Mouse (Mus musculus): Measurements from ENCODE around the gene Capn13. TPM values are rescaled to one million over a fixed set of nuclear protein-coding genes. Genes with fewer than 3 reads are reported as not detected.

Capn13 gene
- total RNA-seq, 1 experiment = not detected

DNA sequence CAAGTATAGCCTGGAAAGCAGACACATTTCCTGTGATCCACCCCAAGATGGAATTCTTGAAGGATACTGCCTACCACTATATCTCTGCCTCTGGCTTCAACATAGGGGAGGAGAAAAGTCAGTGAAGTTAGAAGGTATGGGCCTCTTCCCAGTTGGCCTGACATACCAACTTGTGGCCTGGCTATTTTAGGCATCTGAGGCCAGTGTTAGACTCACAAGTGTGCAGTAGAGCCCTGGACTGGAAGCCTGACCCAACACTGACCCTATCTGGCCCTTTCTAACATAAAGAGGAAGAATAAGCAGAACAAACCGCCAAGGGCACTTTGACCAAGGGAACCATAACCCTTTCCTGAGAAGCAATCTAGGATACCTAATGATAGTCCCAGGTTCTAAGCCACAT is 7.3 kb downstream of the Capn13 start:
- H3K27ac ChIP-seq (ENCODE audit: insufficient read depth, low read depth, low read length, poor library complexity, severe bottlenecking) = no peak overlapping the region
- H3K9ac ChIP-seq (ENCODE audit: insufficient read depth, low read depth, low read length, poor library complexity, severe bottlenecking) = no peak overlapping the region
- no peaks in the 10 kb centered on the region for H3K4me1 ChIP-seq (ENCODE audit: control insufficient read depth in 2 of 2, insufficient read depth in 2 of 2, low read length in 2 of 2, poor library complexity in 1 of 2)
- in situ Hi-C loops (cut with MboI; ENCODE audit: low sequenced_read_pairs in 2 of 2, unreplicated experiment in 2 of 2) = no loop called here
- H3K36me3 ChIP-seq (ENCODE audit: control insufficient read depth, insufficient read depth, low read length, poor library complexity, severe bottlenecking) = no peaks in the 10 kb centered on the region
- no peaks in the 10 kb centered on the region for H3K9me3 ChIP-seq (ENCODE audit: control insufficient read depth, insufficient read depth, low read depth, low read length)
- TF ChIP-seq ZC3H11A (IDR thresholded peaks at IDR 0.05; ENCODE audit: borderline replicate concordance, low read depth, low read length) = no peak
- no peak for TF ChIP-seq CHD2 (IDR thresholded peaks at IDR 0.05; ENCODE audit: low read depth, low read length)
- no peak for TF ChIP-seq ZNF384 (IDR thresholded peaks at IDR 0.05; ENCODE audit: low read depth, low read length)
- no peak for TF ChIP-seq HCFC1 (IDR thresholded peaks at IDR 0.05; ENCODE audit: borderline replicate concordance, insufficient read depth, low read length)
- TF ChIP-seq MAFK (IDR thresholded peaks at IDR 0.05; ENCODE audit: insufficient read depth, low read depth, low read length) = no peak
- DNase-seq (ENCODE audit: low read depth, low spot score) = no peak
- H3K4me3 ChIP-seq (ENCODE audit: insufficient read depth in 1 of 2, low read depth in 1 of 2, low read length in 2 of 2, poor library complexity in 1 of 2, severe bottlenecking in 1 of 2) = no peak overlapping the region

DNA sequence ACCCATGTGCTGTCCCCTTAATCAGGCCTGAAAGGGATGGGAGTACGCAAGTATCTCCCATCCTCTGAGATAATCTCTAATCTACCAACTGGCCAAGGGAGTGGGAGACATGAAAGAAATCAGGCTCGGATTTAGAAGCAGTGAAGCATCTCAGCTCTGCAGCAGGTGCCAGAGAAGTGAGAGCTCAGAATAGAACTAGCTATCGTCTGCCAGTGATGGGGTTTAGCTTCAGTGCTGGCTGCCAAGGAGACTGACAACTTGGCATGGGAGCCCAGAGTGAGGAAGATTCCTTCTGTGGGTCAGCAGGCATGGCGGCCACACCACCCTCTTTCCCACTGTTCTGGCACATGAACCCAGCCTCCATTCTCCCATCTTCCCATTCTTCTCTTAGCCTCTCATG is 8.9 kb downstream of the Capn13 start:
- in situ Hi-C loops (cut with MboI; ENCODE audit: low sequenced_read_pairs in 2 of 2, unreplicated experiment in 2 of 2) = no loop called here
- no peak for DNase-seq (ENCODE audit: low read depth, low spot score)
- no peak overlapping the region for H3K27ac ChIP-seq (ENCODE audit: insufficient read depth, low read depth, low read length, poor library complexity, severe bottlenecking)

DNA sequence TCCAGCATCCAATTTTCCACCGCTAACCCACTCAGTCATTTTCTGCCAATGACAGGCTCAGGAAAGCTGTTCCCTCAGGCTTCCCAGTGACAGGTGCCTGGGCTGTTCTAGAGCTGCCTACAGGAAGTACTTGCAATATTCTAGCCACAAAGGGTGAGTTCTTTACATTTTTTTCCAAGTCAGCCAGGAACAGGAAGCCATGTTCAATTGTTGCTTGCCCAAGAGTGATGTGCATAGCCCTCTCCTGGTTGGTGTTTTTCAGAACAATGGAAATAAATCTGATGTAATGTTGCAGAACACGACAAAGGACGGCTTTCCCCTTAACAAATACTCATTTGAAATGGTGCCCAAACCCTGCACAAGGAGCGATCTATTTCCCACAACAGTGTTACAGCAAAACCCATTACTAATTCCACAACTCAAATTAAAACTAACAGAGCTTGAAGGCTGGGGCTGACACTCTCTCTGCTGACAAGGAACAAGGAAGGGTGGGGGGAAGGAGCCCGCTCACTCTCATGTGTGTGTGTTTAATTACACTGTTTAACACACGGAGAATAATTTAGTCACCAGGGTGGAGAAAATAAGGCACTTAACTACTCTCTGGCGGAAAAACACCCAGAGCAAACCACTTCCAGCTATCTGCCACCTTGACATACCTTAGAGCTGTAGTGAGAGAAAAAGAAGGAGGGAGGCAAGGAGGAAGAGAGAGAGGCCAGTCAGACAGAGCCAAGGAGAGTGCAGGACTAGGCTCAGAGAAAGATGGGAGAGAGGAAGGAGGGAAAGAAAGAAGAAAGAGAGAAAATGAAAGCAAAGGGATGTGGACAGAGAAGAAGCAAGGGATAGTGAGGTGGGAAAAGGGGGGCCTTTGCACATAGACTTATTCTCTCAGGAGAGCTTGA is 10.2 kb downstream of the Capn13 start:
- no peaks in the 10 kb centered on the region for H3K4me1 ChIP-seq (ENCODE audit: control insufficient read depth in 2 of 2, insufficient read depth in 2 of 2, low read length in 2 of 2, poor library complexity in 1 of 2)
- no peak for DNase-seq (ENCODE audit: low read depth, low spot score)
- H3K27ac ChIP-seq (ENCODE audit: insufficient read depth, low read depth, low read length, poor library complexity, severe bottlenecking) = no peak overlapping the region
- no peaks in the 10 kb centered on the region for H3K9me3 ChIP-seq (ENCODE audit: control insufficient read depth, insufficient read depth, low read depth, low read length)
- TF ChIP-seq ZNF384 (IDR thresholded peaks at IDR 0.05; ENCODE audit: low read depth, low read length) = no peak
- no peak for TF ChIP-seq HCFC1 (IDR thresholded peaks at IDR 0.05; ENCODE audit: borderline replicate concordance, insufficient read depth, low read length)
- TF ChIP-seq MAFK (IDR thresholded peaks at IDR 0.05; ENCODE audit: insufficient read depth, low read depth, low read length) = no peak
- no peak for TF ChIP-seq ZC3H11A (IDR thresholded peaks at IDR 0.05; ENCODE audit: borderline replicate concordance, low read depth, low read length)
- TF ChIP-seq CHD2 (IDR thresholded peaks at IDR 0.05; ENCODE audit: low read depth, low read length) = no peak
- in situ Hi-C loops (cut with MboI; ENCODE audit: low sequenced_read_pairs in 2 of 2, unreplicated experiment in 2 of 2) = no loop called here
- no peaks in the 10 kb centered on the region for H3K36me3 ChIP-seq (ENCODE audit: control insufficient read depth, insufficient read depth, low read length, poor library complexity, severe bottlenecking)
- no peak overlapping the region for H3K9ac ChIP-seq (ENCODE audit: insufficient read depth, low read depth, low read length, poor library complexity, severe bottlenecking)
- H3K4me3 ChIP-seq (ENCODE audit: insufficient read depth in 1 of 2, low read depth in 1 of 2, low read length in 2 of 2, poor library complexity in 1 of 2, severe bottlenecking in 1 of 2) = no peak overlapping the region

More for the DNA sequence above, 8.9 kb downstream of the Capn13 start:
- Histone ChIP-seq H3K9me3 (ENCODE audit: control insufficient read depth, insufficient read depth, low read depth, low read length) (no peaks in the 10 kb centered on the region), H3K9ac (ENCODE audit: insufficient read depth, low read depth, low read length, poor library complexity, severe bottlenecking) (no peak overlapping the region), H3K4me1 (ENCODE audit: control insufficient read depth in 2 of 2, insufficient read depth in 2 of 2, low read length in 2 of 2, poor library complexity in 1 of 2) (no peaks in the 10 kb centered on the region), H3K4me3 (ENCODE audit: insufficient read depth in 1 of 2, low read depth in 1 of 2, low read length in 2 of 2, poor library complexity in 1 of 2, severe bottlenecking in 1 of 2) (no peak overlapping the region), H3K36me3 (ENCODE audit: control insufficient read depth, insufficient read depth, low read length, poor library complexity, severe bottlenecking) (no peaks in the 10 kb centered on the region)
- TF ChIP-seq MAFK (IDR thresholded peaks at IDR 0.05; ENCODE audit: insufficient read depth, low read depth, low read length) (no peak), ZC3H11A (IDR thresholded peaks at IDR 0.05; ENCODE audit: borderline replicate concordance, low read depth, low read length) (no peak), CHD2 (IDR thresholded peaks at IDR 0.05; ENCODE audit: low read depth, low read length) (no peak), ZNF384 (IDR thresholded peaks at IDR 0.05; ENCODE audit: low read depth, low read length) (no peak), HCFC1 (IDR thresholded peaks at IDR 0.05; ENCODE audit: borderline replicate concordance, insufficient read depth, low read length) (no peak)

DNA sequence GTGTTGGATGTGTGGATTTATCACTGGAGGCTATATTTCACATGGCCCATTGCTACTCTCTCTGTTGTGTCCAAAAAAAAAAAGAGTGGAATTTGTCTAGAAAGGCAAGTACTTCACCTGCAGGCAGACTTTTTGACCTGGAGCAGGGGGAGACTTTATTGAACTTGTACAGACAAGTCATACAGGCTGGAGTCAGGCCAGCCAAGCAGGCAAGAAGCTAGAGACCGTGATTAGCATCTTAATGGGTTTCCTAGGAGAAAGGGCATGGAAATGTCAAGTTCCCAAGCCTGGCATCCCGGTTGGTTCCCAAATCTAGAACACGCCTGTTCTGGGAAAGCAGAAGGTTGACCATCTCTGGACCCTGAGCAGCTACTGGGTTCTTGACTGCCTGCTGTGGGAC is 11.3 kb downstream of the Capn13 start:
- H3K27ac ChIP-seq (ENCODE audit: insufficient read depth, low read depth, low read length, poor library complexity, severe bottlenecking) = no peak overlapping the region
- DNase-seq (ENCODE audit: low read depth, low spot score) = no peak
- H3K4me3 ChIP-seq (ENCODE audit: insufficient read depth in 1 of 2, low read depth in 1 of 2, low read length in 2 of 2, poor library complexity in 1 of 2, severe bottlenecking in 1 of 2) = no peak overlapping the region
- no peaks in the 10 kb centered on the region for H3K36me3 ChIP-seq (ENCODE audit: control insufficient read depth, insufficient read depth, low read length, poor library complexity, severe bottlenecking)
- no peaks in the 10 kb centered on the region for H3K9me3 ChIP-seq (ENCODE audit: control insufficient read depth, insufficient read depth, low read depth, low read length)
- no peak overlapping the region for H3K9ac ChIP-seq (ENCODE audit: insufficient read depth, low read depth, low read length, poor library complexity, severe bottlenecking)
- in situ Hi-C loops (cut with MboI; ENCODE audit: low sequenced_read_pairs in 2 of 2, unreplicated experiment in 2 of 2) = no loop called here
- no peak for TF ChIP-seq MAFK (IDR thresholded peaks at IDR 0.05; ENCODE audit: insufficient read depth, low read depth, low read length)
- TF ChIP-seq HCFC1 (IDR thresholded peaks at IDR 0.05; ENCODE audit: borderline replicate concordance, insufficient read depth, low read length) = no peak
- no peak for TF ChIP-seq ZNF384 (IDR thresholded peaks at IDR 0.05; ENCODE audit: low read depth, low read length)
- TF ChIP-seq ZC3H11A (IDR thresholded peaks at IDR 0.05; ENCODE audit: borderline replicate concordance, low read depth, low read length) = no peak
- TF ChIP-seq CHD2 (IDR thresholded peaks at IDR 0.05; ENCODE audit: low read depth, low read length) = no peak
- no peaks in the 10 kb centered on the region for H3K4me1 ChIP-seq (ENCODE audit: control insufficient read depth in 2 of 2, insufficient read depth in 2 of 2, low read length in 2 of 2, poor library complexity in 1 of 2)
